Mouse (Mus musculus): ENCODE data around the gene Nt5m.

Nt5m gene

DNA sequence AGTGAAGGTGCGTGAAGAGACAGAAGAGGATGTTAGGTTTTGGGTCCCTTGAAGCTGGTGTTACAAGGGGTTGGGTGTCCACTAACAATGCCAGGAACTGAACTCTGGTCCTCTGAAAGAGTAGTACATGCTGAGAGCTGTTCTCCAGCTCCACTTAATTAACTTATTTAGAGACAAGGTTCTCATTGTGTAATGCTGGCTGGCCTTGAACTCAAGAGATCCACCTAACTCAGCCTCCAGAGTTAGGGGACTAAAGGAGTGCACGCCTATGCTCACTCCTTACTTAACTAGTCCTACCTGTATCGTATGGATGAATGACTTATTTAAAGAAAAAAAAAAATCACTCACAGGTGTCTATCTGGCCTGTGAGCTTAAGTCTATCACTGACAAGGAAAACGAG lies 821 bp upstream of the Nt5m start:
- DNase-seq (ENCODE audit: inconsistent age in 2 of 2, low spot score in 1 of 2), result peak in 1 of 2 experiments; percentile 58

DNA sequence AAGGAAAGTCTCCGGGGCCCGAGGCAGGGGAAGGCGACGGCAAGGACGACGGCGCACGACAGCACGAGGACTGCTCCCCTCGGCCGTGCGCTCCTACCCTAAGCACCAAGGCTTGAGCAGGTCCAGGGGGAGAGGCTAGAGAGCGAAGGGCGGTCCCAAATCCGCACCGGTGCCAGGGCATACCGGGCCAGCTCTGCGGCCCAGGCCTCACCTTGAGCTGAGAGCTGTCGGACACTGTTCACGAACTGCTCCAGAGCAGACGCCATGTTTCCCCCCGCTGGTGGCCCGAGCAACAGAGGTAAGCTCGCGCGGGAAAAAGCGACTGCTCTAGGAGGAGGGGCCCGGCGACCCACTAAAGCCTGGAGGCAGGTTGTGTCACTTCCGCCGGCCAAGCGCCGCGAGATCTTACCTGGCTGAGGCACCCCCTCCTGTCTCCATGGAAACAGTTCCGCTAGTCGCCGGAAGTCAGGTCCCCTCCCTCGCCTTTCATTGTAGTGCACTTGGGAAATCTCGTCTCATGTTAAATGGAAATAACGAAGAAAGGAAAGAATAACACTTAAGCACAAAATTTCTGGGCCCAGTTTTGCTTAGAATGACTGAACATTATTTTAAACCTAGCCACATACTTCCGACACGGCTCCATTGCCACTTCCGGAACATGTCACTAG lies 346 bp downstream of the Nt5m start, which contains the start of gene Cops3:
Gene Cops3 (minus strand): TSS at position 380 of the 668 bp plus-strand sequence.
- peak; percentile 96 to 98 for DNase-seq (ENCODE audit: inconsistent age in 2 of 2, low spot score in 1 of 2)

DNA sequence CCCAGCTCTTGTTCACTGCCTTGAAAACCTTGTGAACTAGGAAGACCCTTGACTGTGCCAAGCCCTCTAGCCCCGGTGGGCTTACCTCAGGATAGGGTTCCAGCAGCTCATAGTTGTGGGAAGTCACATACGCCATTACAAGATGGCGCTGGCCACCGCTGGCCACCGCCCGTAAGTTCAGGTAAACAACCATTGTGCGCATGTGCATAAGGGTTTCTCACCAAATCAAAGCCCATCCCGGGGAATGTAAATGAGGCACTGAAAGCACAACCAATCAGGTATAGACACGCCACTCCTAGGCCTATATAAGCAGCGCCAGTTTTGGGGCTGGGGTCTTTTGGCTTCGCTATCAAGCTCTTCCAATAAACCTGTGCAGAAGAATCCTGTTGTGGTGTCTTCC lies 7.1 kb downstream of the Nt5m start:
- no peak for DNase-seq (ENCODE audit: inconsistent age in 2 of 2, low spot score in 1 of 2)

DNA sequence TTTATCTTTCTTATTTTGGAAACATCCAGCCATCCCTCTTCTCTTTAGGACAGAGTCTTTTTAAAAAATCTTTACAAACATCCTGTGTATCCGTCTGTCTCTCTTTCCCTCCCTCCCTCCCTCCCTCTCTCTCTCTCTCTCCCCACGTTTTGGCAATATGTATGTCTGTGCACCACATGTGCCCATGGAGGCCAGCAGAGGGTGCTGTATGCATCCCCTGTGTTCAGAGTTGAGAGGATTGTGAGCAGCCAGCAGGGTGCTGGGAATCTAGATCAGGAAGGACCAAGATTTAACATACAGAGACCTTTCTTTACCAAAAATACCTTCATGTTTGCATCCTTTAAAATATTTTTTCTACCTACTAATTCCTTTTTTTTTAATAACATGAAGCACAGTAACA lies 7.9 kb downstream of the Nt5m start:
- peak; percentile 42 to 73 for DNase-seq (ENCODE audit: inconsistent age in 2 of 2, low spot score in 1 of 2)

DNA sequence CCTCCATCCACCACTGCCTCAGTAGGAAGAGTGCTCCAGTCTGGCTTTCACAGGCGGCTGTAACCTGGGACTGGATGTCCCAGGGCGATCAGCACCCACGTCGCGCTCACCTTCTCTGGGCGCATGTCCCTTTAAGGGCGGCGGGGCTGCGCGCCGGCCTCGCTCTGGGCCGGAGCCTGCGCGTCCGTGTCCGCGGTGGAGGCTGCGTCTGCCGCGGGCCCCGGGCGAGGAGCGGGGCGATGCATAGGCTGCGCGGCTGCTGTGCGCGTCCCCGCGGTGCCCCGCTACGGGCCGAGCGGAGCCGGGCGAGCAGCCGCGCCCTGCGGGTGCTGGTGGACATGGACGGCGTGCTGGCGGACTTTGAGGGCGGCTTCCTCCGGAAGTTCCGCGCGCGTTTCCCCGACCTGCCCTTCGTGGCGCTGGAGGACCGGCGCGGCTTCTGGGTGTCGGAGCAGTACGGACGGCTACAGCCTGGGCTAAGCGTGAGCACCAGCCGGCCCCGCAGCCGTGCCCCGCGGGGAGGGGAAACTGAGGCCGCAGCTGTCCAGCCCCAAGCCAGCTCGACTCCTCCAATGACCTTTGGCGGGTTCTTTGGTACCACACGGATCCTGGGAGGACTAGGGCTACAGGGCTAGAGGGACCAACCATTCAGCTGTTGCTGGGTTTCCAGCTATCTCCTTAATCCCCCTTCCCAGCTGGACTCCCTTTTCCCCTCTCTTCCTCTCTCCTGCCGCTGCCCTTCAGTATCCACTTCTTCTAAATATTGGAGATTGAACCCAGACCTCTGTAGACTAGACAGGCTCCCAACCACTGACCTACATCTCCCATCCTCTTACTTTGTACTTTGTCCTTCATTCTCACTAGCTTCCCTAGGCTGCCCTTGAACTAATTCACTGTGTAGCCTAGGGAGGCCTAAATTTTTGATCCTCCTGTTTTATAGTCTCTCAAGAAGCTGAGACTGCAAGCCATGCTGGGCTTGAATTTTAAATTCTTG lies 8.9 kb downstream of the Nt5m start:
- DNase-seq (ENCODE audit: inconsistent age in 2 of 2, low spot score in 1 of 2), result peak; percentile 85 to 95

DNA sequence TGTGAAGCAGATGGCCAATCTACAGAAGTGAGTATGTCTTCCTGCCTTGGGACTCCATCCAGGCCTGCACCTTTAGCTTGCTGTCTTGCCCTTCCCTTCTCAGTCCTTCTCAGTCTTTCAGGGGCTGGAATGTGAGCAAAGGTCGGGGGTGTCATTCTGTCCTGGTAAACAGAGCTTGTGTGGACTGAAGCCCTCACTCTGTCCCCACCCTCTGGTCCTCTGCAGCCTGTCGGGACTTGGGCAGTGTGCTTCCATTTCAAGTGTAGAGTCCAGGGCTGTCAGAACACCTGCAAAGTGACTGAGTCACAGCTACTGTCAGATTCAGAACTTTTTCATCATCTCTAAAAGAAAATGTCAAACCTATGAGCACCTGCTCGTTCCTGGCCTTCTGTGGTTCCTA lies 13.6 kb downstream of the Nt5m start:
- no peak for DNase-seq (ENCODE audit: inconsistent age in 2 of 2, low spot score in 1 of 2)

DNA sequence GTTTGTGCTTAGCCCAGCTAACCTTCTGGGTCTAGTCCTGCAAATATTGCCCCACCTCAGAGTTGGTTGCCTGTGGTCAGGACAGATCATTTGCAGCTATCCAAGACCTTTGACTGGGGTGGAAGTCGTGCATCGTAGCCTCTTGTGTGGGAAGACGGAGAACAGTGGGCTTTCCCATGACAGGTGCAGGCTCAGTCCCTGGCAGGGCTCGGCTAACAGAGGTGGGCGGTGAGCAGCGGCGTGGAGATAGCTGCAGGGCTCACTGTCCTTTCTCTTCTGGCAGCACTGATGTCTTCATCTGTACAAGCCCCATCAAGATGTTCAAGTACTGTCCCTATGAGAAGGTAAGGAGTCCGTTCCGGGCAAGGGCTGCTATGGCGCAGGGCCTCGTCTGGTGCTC lies 21.2 kb downstream of the Nt5m start:
- no peak for DNase-seq (ENCODE audit: inconsistent age in 2 of 2, low spot score in 1 of 2)

DNA sequence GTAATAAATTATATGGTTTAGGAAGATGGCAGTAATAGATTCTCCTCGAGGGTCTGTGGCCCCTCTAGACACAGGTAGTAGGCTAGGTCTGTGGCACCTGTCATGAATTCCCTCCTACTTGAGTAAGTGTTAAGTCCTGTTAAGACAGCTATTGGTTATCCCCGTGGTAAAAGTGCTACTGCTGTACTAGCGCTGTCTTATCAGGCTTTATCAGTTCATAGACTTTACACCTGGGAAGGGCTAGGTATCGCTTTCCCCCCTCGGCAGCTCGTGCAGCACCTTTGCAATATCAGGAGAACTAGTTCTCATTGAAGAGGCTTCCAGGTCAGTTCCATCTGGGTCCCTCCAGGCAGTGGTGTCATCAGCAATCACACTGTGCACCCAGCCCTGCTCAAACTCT lies 25.1 kb downstream of the Nt5m start:
- DNase-seq (ENCODE audit: inconsistent age in 2 of 2, low spot score in 1 of 2), result peak in 1 of 2 experiments; percentile 16

DNA sequence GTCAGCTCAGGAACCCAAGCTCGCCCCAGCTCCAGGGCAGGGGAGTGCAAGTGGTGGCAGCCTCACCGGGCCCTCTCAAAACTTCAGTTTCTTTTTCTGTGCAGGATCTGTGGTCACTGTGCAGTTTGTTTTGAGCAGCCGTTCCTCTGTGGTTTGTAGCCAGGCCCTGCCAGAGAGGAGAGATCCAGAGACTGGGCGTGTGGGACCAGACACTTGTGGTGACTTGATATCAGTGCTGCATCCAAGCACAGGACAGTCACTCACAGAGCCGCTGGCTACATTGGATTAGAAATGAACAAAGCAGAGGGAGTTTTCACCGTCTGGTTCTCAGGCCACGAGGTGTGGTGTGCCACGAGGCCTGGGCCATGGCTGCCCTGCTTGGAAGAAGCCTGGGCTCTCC lies 32.9 kb downstream of the Nt5m start:
- peak in 1 of 2 experiments; percentile 16 for DNase-seq (ENCODE audit: inconsistent age in 2 of 2, low spot score in 1 of 2)

DNA sequence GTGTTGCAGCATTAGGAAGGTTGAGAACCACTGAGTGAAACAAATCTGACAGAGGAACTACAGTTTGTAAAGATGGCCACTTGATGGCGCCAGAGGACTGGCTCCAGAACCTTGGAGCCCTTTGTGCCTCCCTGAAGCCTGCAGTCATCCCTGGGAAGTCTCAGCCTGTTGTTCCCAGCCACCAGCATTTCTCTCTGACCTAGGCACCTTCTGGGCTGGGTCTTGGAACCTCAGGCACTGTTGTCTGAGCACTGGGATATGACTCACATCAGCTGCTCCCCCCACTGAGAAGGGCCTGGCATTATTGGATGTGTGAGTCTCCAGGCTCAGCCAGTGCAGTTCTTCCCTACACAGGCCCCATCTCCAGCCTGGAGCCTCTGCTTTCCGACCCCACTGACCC lies 40.8 kb downstream of the Nt5m start:
- DNase-seq (ENCODE audit: inconsistent age in 2 of 2, low spot score in 1 of 2), result peak; percentile 77 to 93

DNA sequence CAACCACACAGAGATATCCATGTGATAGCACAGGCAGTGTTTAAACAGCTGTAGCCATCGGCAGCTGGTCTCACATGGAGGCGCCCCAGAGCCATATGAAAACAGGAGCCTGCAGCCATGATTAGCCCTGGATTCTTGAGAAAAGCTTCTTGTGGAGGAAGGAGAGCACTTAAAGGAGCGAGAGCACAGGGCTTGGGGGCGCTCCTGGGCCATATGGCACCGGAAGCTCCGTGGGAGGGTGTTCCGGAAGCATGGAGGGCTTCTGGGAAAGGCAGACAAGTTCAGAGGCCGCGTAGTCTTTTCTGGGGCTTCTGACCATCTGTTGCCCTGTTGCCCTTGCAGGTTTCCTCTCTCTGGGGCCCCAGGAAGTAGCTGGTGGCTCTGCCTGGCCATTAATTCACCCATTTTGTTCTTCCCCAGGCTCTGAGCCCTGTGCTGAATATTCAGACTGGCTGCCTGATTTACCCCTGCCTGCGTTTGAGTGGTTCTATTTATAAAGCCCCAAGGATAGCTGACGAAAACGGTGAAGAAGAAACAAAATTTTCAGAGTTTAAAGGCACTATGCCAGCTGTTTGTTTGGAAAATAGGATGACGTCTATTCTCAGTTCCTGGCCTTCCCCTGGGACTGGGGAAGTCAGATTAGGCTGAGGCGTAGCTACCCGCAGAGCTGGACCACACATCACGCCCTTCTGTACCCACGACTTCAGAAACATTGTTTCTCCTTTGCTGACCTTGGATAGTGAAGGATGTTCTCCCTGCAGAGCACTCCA lies 46.2 kb downstream of the Nt5m start:
- DNase-seq (ENCODE audit: inconsistent age in 2 of 2, low spot score in 1 of 2), result peak; percentile 46 to 78

DNA sequence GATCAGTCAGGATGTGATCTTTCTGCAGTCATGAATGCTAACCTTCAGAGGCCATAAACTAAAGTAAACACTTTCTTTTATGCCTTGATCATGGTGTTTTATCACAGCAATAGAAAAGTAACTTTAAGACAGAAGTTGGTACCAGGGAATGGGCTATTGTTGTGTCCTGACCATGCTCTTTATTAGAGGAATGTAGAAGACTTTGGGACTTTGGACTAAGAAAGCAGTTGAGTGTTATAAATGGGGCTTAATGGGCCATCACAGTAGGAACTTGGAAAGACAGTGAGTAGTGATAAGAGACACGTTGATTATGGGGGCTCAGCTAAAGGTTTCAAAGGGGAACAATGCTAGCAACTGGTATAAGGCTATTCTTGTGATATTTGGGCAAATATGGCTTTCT lies 47.7 kb downstream of the Nt5m start:
- no peak for DNase-seq (ENCODE audit: inconsistent age in 2 of 2, low spot score in 1 of 2)

DNA sequence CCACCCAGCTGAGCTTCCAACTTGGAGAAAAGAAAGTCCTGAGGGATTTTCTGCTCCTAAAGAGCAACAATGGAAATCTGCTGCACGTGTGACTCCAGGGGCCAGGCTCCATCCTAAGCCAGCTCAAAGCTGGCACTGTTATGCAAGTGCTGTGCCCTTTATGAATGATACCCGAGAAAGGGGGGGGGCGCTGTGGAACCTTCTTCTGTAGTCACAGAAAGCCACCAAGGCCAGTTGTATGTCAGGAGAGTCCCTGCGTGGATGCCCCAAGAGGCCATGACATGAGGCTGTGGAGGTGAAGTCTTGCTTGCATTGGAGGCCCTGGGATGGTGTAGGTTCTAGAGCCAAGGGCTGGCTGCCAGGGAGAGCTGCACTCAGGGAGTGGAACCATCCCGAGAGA lies 48.9 kb downstream of the Nt5m start:
- peak in 1 of 2 experiments; percentile 62 for DNase-seq (ENCODE audit: inconsistent age in 2 of 2, low spot score in 1 of 2)

DNA sequence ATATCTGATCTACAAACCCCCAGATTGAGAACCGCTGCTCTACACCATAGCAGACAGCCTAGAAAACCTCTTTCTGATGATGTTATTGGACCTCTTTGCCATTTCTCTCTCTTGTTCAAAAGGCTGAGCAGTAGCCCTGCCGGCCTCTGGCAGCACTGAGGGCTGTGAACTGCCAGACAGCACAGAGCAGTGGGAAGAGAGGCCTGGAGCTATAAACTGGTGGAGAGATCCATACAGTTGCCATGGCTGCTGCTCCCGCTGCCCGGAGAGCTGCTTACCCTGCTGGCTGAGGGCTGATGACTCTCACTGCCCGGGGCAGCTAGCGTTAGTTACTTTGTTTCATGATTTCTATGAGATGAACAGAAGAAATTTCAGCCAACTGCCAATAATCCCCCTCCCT lies 52.6 kb downstream of the Nt5m start:
- no peak for DNase-seq (ENCODE audit: inconsistent age in 2 of 2, low spot score in 1 of 2)

DNA sequence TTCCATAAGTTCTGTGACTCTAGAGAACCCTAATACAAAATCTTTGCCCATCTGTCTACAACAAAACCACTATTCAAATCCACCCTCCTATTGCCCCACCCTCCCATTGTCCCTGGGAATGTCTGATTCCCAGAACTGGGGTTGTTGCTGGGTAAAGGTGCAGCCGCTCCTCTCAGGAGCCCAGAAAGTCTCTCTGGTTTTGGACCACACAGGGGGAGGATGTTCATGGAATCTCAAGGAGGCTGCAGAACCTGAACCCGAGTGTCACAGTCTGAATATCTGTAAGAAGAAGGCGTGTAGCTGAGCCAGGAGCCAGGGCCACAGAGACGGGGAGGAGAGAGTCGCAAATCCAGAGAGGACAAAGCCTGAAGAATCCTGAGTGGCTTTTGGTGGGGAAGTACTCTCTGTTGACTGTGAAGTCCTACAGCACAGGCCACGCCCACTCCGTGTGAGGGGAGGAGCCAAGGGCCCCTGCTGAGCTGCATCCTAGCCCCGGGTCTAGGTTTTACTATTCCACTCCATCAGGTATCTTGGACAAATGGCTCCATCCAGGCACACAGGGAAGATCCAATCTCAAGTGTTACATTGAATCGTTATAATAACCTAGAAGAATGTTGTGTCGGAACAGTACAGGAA lies 54.0 kb downstream of the Nt5m start:
- DNase-seq (ENCODE audit: inconsistent age in 2 of 2, low spot score in 1 of 2), result no peak

DNA sequence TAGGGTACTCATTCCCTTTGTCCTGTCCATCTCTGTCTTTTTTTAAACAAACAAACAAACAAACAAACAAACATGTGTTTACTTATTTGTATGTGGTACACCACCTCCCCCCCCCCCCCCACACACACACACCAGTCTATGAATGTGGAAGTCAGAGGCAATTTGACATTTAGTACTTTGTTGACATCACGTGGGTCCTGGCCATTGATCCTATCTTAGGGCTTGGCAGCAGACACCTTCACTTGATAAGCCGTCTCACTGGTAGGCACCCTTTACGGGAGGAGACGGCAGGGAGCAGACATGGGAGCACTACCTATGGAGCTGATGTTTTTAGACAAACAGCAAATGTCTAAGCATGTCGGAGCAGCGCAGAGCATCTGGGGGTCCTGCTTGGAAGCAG lies 55.7 kb downstream of the Nt5m start:
- DNase-seq (ENCODE audit: inconsistent age in 2 of 2, low spot score in 1 of 2), result no peak

DNA sequence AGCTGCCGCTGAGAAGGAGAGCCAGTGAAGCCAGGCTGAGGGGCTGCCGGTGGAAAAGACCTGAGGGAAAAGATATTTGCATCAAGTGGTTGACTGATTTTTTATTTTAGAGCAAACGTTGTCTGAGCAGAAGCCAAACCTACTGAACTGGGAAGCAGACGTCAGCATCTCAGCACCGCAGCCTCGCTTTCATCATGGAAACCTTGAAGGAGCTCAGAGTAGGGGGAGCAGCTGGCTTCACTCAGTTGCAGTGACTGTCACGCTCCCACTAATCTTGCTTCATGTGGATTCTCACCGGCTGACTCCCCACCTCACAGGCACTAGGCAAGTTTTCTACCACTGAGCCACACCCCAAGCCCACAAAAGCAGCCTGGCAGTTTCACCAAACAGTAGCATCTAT lies 56.1 kb downstream of the Nt5m start:
- no peak for DNase-seq (ENCODE audit: inconsistent age in 2 of 2, low spot score in 1 of 2)

DNA sequence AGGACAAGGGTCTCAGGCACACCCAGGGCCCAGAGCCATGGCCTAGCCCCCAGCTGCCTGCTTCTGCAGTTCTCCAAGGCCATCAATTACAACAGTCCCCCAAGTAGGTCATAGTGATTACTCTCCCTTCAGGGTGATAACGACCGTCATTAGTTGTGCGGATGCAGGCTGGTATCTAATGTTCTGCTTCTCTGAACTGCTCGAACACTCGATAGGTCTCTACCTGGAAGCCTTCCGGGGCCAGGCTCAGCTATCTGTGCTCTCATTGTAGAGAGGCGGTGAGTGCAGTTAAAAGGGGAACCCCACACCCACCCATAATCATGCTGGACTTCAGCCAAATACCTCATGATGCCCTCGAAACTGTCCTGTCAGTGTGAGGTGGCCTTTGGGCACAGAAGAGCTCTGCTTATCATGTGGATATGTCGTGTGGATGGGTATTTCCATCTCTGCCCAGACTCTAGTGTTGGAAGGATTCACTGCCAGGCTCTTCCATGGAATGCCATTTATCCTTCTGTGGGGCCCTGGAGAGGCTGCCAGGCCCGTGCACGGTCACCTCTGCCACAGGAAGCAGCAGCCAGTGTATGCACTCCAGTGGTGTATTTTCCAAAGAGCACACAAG lies 58.8 kb downstream of the Nt5m start:
- peak in 1 of 2 experiments; percentile 64 for DNase-seq (ENCODE audit: inconsistent age in 2 of 2, low spot score in 1 of 2)

DNA sequence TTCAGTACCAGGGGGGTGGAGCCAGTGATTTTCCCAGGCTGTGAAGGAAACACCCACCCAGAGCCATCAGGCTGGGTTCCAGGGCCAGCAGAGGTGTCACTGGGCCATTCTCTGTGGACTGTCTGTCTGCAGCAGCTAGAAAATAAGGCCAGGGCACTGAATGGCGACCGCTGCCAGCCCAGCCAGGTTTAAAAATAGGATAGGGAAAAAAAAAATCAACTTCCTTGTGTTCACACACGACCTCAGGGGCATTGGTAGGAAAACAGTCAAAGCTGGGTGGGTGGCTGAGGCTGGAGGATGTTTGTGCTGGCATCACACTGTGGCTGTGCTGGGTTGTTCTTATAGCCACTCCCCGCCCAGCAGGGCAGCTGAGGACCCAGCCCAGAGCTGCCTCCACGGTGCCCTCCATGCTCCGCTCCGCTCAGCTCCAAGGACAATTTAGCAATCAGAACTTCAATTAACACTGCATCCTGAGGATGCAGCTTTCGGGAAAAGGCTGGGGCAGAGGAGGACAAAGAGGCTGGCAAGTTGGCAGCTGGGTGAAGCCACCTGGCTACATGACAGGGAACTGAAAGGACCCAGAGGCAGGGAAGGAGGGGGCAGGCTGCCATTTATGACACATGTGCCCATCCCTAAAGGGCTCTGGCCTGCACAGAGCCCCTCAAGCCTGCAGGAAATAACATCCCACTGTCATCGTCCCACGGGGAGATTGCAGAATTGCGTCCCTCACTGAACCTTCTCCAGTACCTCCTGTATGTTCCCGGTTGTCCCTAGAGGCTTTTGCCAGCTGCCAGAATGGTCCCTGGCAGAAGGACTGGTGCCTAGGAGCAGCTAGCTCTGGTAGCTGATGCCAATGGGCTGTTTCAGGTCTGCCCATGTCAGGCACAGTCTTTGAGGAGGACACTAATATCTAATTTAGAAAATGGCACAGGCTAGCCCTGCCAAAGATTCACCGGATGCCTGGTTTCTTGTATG lies 60.8 kb downstream of the Nt5m start:
- DNase-seq (ENCODE audit: inconsistent age in 2 of 2, low spot score in 1 of 2), result peak; percentile 50 to 71

All from adrenal gland, adult (tissue).